Mouse (Mus musculus) liver, postnatal 0 days (tissue): ENCODE data around the gene Agbl1. TPM values are rescaled to one million over a fixed set of nuclear protein-coding genes. Genes with fewer than 3 reads are reported as not detected.

Experiments
- ATAC-seq: fragments of 200-750 bp; cut with Nextera tagmentation; 2 replicates; pipeline ENCODE4 v1.8.0; 2017; ENCODE audit warnings: mild to moderate bottlenecking, moderate library complexity
- DNase-seq: peaks from one replicate; pipeline ENCODE4 v3.0.0-alpha.2; 2016
- H3K27ac ChIP-seq: fragments of 300-500 bp; sonication (generic); 2 replicates; pipeline ENCODE4 v1.5.1; 2014; ENCODE audit warnings: antibody characterized with exemption, moderate library complexity, mild to moderate bottlenecking, low read depth
- H3K27me3 ChIP-seq: fragments of 300-500 bp; sonication (generic); 2 replicates; pipeline ENCODE4 v1.6.1; 2014; ENCODE audit warnings: low read length, control low read depth, mixed read lengths; ENCODE audit not compliant: insufficient read depth
- H3K36me3 ChIP-seq: fragments of 300-500 bp; sonication (generic); replicated peaks from 2 replicates; pipeline ENCODE4 v1.6.1; 2014; ENCODE audit warnings: mild to moderate bottlenecking, control low read depth, low read length, moderate library complexity, mixed read lengths; ENCODE audit not compliant: insufficient read depth
- H3K4me1 ChIP-seq: fragments of 300-500 bp; sonication (generic); 2 replicates; pipeline ENCODE4 v1.6.1; 2014; ENCODE audit warnings: antibody characterized with exemption, mild to moderate bottlenecking, control low read depth; ENCODE audit not compliant: insufficient read depth
- H3K4me2 ChIP-seq: fragments of 300-500 bp; sonication (generic); 2 replicates; pipeline ENCODE4 v1.6.1; 2014; ENCODE audit warnings: low read depth, mild to moderate bottlenecking, low read length, moderate library complexity, mixed read lengths
- H3K4me3 ChIP-seq: fragments of 300-500 bp; sonication (generic); 2 replicates; pipeline ENCODE4 v1.5.1; 2014; ENCODE audit warnings: low read depth, low read length
- H3K9ac ChIP-seq: fragments of 300-500 bp; sonication (generic); replicated peaks from 2 replicates; pipeline ENCODE4 v1.6.1; 2014; ENCODE audit warnings: mild to moderate bottlenecking, moderate library complexity
- H3K9me3 ChIP-seq: fragments of 300-500 bp; sonication (generic); 2 replicates; pipeline ENCODE4 v1.6.1; 2016; ENCODE audit warnings: mild to moderate bottlenecking, control low read depth, low read length, mixed read lengths
- CTCF ChIP-seq: sonication (generic); IDR thresholded peaks from 2 replicates; pipeline ENCODE4 v1.5.1; 2016; ENCODE audit warnings: antibody characterized with exemption, low read depth
- EP300 ChIP-seq: IDR thresholded peaks from 2 replicates; pipeline ENCODE4 v1.6.1; 2016; ENCODE audit warnings: antibody characterized with exemption, low read depth, mild to moderate bottlenecking
- WGBS: fragments of 180-500 bp; shearing (Covaris S2); extraction: QIAGEN DNeasy Blood & Tissue Kit; methylation state at CpG from one replicate; pipeline ENCODE4 v1.1.7; 2014; ENCODE audit not compliant: insufficient replicate concordance; 5-methylcytosine and 5-hydroxymethylcytosine counted together
- polyA plus RNA-seq: library from polyadenylated mRNA; unstranded; fragments of >200 nt; fragmentation: Nextera tagmentation; extraction: Ambion mirVana; gene quantifications from 2 replicates; pipeline ENCODE4 v1.2.1, GENCODE M21; 2015

The Agbl1 gene
- polyA plus RNA-seq, 1 experiment from 2014 or later, result 0.04 TPM

DNA sequence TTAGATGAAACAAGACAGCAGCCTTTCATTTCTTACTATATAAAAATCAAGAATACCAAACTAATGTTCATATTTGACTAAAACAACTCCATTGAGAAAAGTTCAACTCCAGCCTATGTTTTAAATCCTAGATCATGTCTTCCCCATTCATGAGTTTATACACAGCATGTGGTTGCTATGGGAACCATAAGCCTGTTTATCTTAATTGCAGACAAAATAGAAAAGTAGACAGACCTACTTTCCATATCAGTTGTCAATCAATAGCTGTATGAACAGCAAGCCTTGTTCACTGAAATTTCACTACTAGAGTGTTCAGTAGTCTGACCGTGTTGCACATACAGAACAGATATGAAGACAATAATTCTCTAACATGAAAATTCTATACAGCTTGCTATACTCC, 857.6 kb downstream of the Agbl1 start:
- no peaks in the 10 kb centered on the region for H3K27me3 ChIP-seq
- no peaks in the 10 kb centered on the region for H3K4me1 ChIP-seq
- ATAC-seq, result no peak
- no peak overlapping the region for H3K4me3 ChIP-seq
- no peak for TF ChIP-seq EP300
- TF ChIP-seq CTCF, result no peak
- no peak overlapping the region for H3K27ac ChIP-seq
- WGBS, result 72% methylated on average over 1 of the region's 1 CpGs
- H3K9me3 ChIP-seq, result no peaks in the 10 kb centered on the region
- H3K9ac ChIP-seq, result no peak overlapping the region
- no peaks in the 10 kb centered on the region for H3K36me3 ChIP-seq
- DNase-seq, result no peak
- H3K4me2 ChIP-seq, result no peak overlapping the region

DNA sequence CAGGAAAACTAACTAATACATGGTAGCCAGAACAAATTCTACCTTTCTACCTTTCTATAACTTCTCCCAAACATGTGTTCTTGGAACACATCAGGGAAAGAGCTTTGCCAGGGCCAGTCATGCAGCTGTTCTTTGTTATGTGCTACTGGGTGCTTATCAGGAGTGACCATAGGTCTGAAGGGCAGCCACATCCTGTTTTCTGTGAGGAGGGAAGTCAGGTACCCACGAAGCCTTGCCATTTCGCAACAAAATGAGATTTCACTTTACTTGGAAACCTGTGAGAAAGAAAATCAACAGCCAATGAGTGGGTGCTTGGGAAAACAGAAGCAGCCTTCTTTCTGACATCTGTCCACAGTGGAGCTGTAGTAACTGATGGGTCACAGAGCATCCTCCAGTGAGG, 865.5 kb downstream of the Agbl1 start:
- Histone ChIP-seq H3K27ac (no peak overlapping the region), H3K36me3 (no peaks in the 10 kb centered on the region), H3K9ac (no peak overlapping the region), H3K4me2 (no peak overlapping the region), H3K4me3 (no peak overlapping the region), H3K27me3 (no peaks in the 10 kb centered on the region), H3K4me1 (no peaks in the 10 kb centered on the region), H3K9me3 (no peaks in the 10 kb centered on the region)
- no peak for TF ChIP-seq CTCF
- no peak for TF ChIP-seq EP300
- ATAC-seq (no peak), DNase-seq (no peak)
- WGBS, result 13% methylated on average over 2 of the region's 2 CpGs

DNA sequence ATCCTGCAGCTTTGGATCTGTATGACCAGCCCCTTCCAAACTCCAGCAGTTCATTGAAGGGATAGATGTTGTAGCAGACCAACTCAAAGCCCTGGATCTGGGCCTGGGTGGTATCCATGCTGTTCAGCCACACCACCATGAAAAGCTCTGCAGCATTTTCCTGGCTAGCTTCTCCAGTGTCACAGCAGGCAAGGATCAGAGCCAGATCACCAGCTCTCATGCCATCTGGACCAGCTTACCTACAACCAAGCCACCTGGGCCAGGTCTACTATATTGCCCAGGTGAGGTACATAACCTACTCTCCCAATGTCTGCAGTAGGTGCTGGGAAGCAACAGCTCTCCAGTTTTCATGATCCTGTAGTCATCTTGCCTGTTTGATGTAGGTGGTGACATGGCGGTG, 884.3 kb downstream of the Agbl1 start:
- no peaks in the 10 kb centered on the region for H3K36me3 ChIP-seq
- H3K4me3 ChIP-seq, result no peak overlapping the region
- no peaks in the 10 kb centered on the region for H3K27me3 ChIP-seq
- H3K9ac ChIP-seq, result no peak overlapping the region
- no peak overlapping the region for H3K27ac ChIP-seq
- 90% methylated on average over 1 of the region's 1 CpGs for WGBS
- no peaks in the 10 kb centered on the region for H3K4me1 ChIP-seq
- no peaks in the 10 kb centered on the region for H3K9me3 ChIP-seq
- TF ChIP-seq EP300 (no peak), CTCF (no peak)
- H3K4me2 ChIP-seq, result no peak overlapping the region
- ATAC-seq, result no peak
- DNase-seq, result no peak

- no peak for TF ChIP-seq EP300
- no peak for TF ChIP-seq CTCF
- Histone ChIP-seq H3K4me2 (no peak overlapping the region), H3K4me3 (no peak overlapping the region), H3K27ac (no peak overlapping the region), H3K27me3 (no peaks in the 10 kb centered on the region), H3K9me3 (no peaks in the 10 kb centered on the region), H3K9ac (no peak overlapping the region), H3K4me1 (no peaks in the 10 kb centered on the region), H3K36me3 (no peaks in the 10 kb centered on the region)
- DNase-seq (no peak), ATAC-seq (no peak)
- WGBS, result 59% methylated on average over 1 of the region's 1 CpGs
Measured at GRCm38 (mm10) chr7:77129045-77129444, 899.4 kb downstream of the Agbl1 start.

GRCm38 (mm10) chr7:77131950-77132349, 902.3 kb downstream of the Agbl1 start:
- no peaks in the 10 kb centered on the region for H3K4me1 ChIP-seq
- no peak overlapping the region for H3K27ac ChIP-seq
- no peaks in the 10 kb centered on the region for H3K9me3 ChIP-seq
- no peaks in the 10 kb centered on the region for H3K27me3 ChIP-seq
- no peak overlapping the region for H3K9ac ChIP-seq
- DNase-seq (no peak), ATAC-seq (no peak)
- TF ChIP-seq EP300 (no peak), CTCF (peak; percentile 43)
- no peak overlapping the region for H3K4me3 ChIP-seq
- no peak overlapping the region for H3K4me2 ChIP-seq
- no peaks in the 10 kb centered on the region for H3K36me3 ChIP-seq
- 34% methylated on average over 7 of the region's 7 CpGs for WGBS

GRCm38 (mm10) chr7:77132615-77133420, 903.1 kb downstream of the Agbl1 start:
- H3K4me1 ChIP-seq, result no peaks in the 10 kb centered on the region
- no peaks in the 10 kb centered on the region for H3K36me3 ChIP-seq
- no peak overlapping the region for H3K9ac ChIP-seq
- ATAC-seq (no peak), DNase-seq (peak; percentile 28)
- no peak overlapping the region for H3K4me2 ChIP-seq
- no peaks in the 10 kb centered on the region for H3K27me3 ChIP-seq
- no peaks in the 10 kb centered on the region for H3K9me3 ChIP-seq
- TF ChIP-seq EP300 (no peak), CTCF (no peak)
- WGBS, result 38% methylated on average over 15 of the region's 15 CpGs
- no peak overlapping the region for H3K27ac ChIP-seq
- no peak overlapping the region for H3K4me3 ChIP-seq
